Mouse (Mus musculus): Measurements from ENCODE around the gene Hes3. TPM values are rescaled to one million over a fixed set of nuclear protein-coding genes. Genes with fewer than 3 reads are reported as not detected.

Hes3 gene
- polyA plus RNA-seq, 1 experiment from 2014 or later: not detected

- H3K4me2 ChIP-seq (ENCODE audit: low read length): peak within 1 kb of the TSS; percentile 92
- H3K9me3 ChIP-seq (ENCODE audit: control insufficient read depth, low read length): no peaks in the 10 kb centered on the region
- ATAC-seq: peak; percentile 98
- no peaks in the 10 kb centered on the region for H3K27me3 ChIP-seq (replicated peaks; ENCODE audit: control insufficient read depth, insufficient read depth, low read length)
- under 1% methylated on average over 70 of the region's 70 CpGs for WGBS
- H3K4me3 ChIP-seq (replicated peaks; ENCODE audit: low read length): peak within 1 kb of the TSS; percentile 98
- H3K27ac ChIP-seq (ENCODE audit: low read length): peak within 1 kb of the TSS; percentile 58
- H3K36me3 ChIP-seq (ENCODE audit: control insufficient read depth, insufficient read depth): peaks cover 18% of the 10 kb centered on the region
- peaks cover 19% of the 10 kb centered on the region for H3K4me1 ChIP-seq (replicated peaks; ENCODE audit: control insufficient read depth, insufficient read depth, low read length)
- peak within 1 kb of the TSS; percentile 96 for H3K9ac ChIP-seq (replicated peaks; ENCODE audit: low read depth, low read length)
Measured at GRCm38 (mm10) chr4:152325574-152326411, 34.3 kb upstream of the Hes3 start, which contains the start of gene Rpl22. TSS of gene Rpl22 (plus strand) at chr4:152325742.

- Histone ChIP-seq H3K9me3 (ENCODE audit: control insufficient read depth, low read length) (no peaks in the 10 kb centered on the region), H3K4me2 (ENCODE audit: low read length) (peak overlapping the region; percentile 34), H3K36me3 (ENCODE audit: control insufficient read depth, insufficient read depth) (peaks cover 12% of the 10 kb centered on the region), H3K27me3 (replicated peaks; ENCODE audit: control insufficient read depth, insufficient read depth, low read length) (no peaks in the 10 kb centered on the region), H3K27ac (ENCODE audit: low read length) (no peak overlapping the region), H3K4me3 (replicated peaks; ENCODE audit: low read length) (peak overlapping the region; percentile 98), H3K9ac (replicated peaks; ENCODE audit: low read depth, low read length) (no peak overlapping the region), H3K4me1 (replicated peaks; ENCODE audit: control insufficient read depth, insufficient read depth, low read length) (peaks cover 19% of the 10 kb centered on the region)
- 55% methylated on average over 16 of the region's 16 CpGs for WGBS
- ATAC-seq: peak; percentile 22
Measured at GRCm38 (mm10) chr4:152324641-152325562, 33.4 kb upstream of the Hes3 start.

GRCm38 (mm10) chr4:152321464-152321863, 30.0 kb upstream of the Hes3 start:
- no peak overlapping the region for H3K4me3 ChIP-seq (replicated peaks; ENCODE audit: low read length)
- H3K36me3 ChIP-seq (ENCODE audit: control insufficient read depth, insufficient read depth): no peaks in the 10 kb centered on the region
- peaks cover 6% of the 10 kb centered on the region for H3K4me1 ChIP-seq (replicated peaks; ENCODE audit: control insufficient read depth, insufficient read depth, low read length)
- ATAC-seq: no peak
- H3K27ac ChIP-seq (ENCODE audit: low read length): no peak overlapping the region
- H3K9me3 ChIP-seq (ENCODE audit: control insufficient read depth, low read length): no peaks in the 10 kb centered on the region
- H3K9ac ChIP-seq (replicated peaks; ENCODE audit: low read depth, low read length): no peak overlapping the region
- WGBS: 68% methylated on average over 5 of the region's 5 CpGs
- H3K27me3 ChIP-seq (replicated peaks; ENCODE audit: control insufficient read depth, insufficient read depth, low read length): peaks cover 23% of the 10 kb centered on the region
- no peak overlapping the region for H3K4me2 ChIP-seq (ENCODE audit: low read length)

GRCm38 (mm10) chr4:152318517-152319234, 27.2 kb upstream of the Hes3 start, which contains the start of gene Rnf207:
TSS of gene Rnf207 (minus strand) at chr4:152318993.
- WGBS: 3% methylated on average over 26 of the region's 26 CpGs
- Histone ChIP-seq H3K4me2 (ENCODE audit: low read length) (peak within 1 kb of the TSS; percentile 17; the same call in 1 of the 2 replicates), H3K27me3 (replicated peaks; ENCODE audit: control insufficient read depth, insufficient read depth, low read length) (peaks cover 46% of the 10 kb centered on the region), H3K36me3 (ENCODE audit: control insufficient read depth, insufficient read depth) (no peaks in the 10 kb centered on the region), H3K9me3 (ENCODE audit: control insufficient read depth, low read length) (no peaks in the 10 kb centered on the region), H3K27ac (ENCODE audit: low read length) (no peak within 1 kb of the TSS), H3K4me1 (replicated peaks; ENCODE audit: control insufficient read depth, insufficient read depth, low read length) (peaks cover 8% of the 10 kb centered on the region), H3K9ac (replicated peaks; ENCODE audit: low read depth, low read length) (peak within 1 kb of the TSS; percentile 29; the same call in 1 of the 2 replicates), H3K4me3 (replicated peaks; ENCODE audit: low read length) (peak within 1 kb of the TSS; percentile 14; the same call in 1 of the 2 replicates)
- 0 out of 2 replicates have a peak, but pooled peaks have one; percentile 29 for ATAC-seq

GRCm38 (mm10) chr4:152317631-152318033, 26.2 kb upstream of the Hes3 start:
- Histone ChIP-seq H3K9me3 (ENCODE audit: control insufficient read depth, low read length) (no peaks in the 10 kb centered on the region), H3K4me3 (replicated peaks; ENCODE audit: low read length) (no peak overlapping the region), H3K36me3 (ENCODE audit: control insufficient read depth, insufficient read depth) (no peaks in the 10 kb centered on the region), H3K27me3 (replicated peaks; ENCODE audit: control insufficient read depth, insufficient read depth, low read length) (peaks cover 56% of the 10 kb centered on the region), H3K4me2 (ENCODE audit: low read length) (no peak overlapping the region), H3K9ac (replicated peaks; ENCODE audit: low read depth, low read length) (no peak overlapping the region), H3K4me1 (replicated peaks; ENCODE audit: control insufficient read depth, insufficient read depth, low read length) (peaks cover 15% of the 10 kb centered on the region), H3K27ac (ENCODE audit: low read length) (no peak overlapping the region)
- 85% methylated on average over 6 of the region's 6 CpGs for WGBS
- no peak for ATAC-seq

GRCm38 (mm10) chr4:152315498-152316213, 24.2 kb upstream of the Hes3 start:
- under 1% methylated on average over 43 of the region's 43 CpGs for WGBS
- H3K27me3 ChIP-seq (replicated peaks; ENCODE audit: control insufficient read depth, insufficient read depth, low read length): peaks cover 71% of the 10 kb centered on the region
- H3K4me1 ChIP-seq (replicated peaks; ENCODE audit: control insufficient read depth, insufficient read depth, low read length): peaks cover 16% of the 10 kb centered on the region
- no peak overlapping the region for H3K27ac ChIP-seq (ENCODE audit: low read length)
- peak overlapping the region; percentile 19; the same call in 1 of the 2 replicates for H3K9ac ChIP-seq (replicated peaks; ENCODE audit: low read depth, low read length)
- no peaks in the 10 kb centered on the region for H3K36me3 ChIP-seq (ENCODE audit: control insufficient read depth, insufficient read depth)
- no peaks in the 10 kb centered on the region for H3K9me3 ChIP-seq (ENCODE audit: control insufficient read depth, low read length)
- peak overlapping the region; percentile 50 for H3K4me2 ChIP-seq (ENCODE audit: low read length)
- peak overlapping the region; percentile 37 for H3K4me3 ChIP-seq (replicated peaks; ENCODE audit: low read length)
- no peak for ATAC-seq

GRCm38 (mm10) chr4:152313934-152314333, 22.5 kb upstream of the Hes3 start:
- H3K4me1 ChIP-seq (replicated peaks; ENCODE audit: control insufficient read depth, insufficient read depth, low read length): peaks cover 16% of the 10 kb centered on the region
- peak overlapping the region; percentile 37 for H3K4me3 ChIP-seq (replicated peaks; ENCODE audit: low read length)
- H3K4me2 ChIP-seq (ENCODE audit: low read length): no peak overlapping the region
- no peak overlapping the region for H3K27ac ChIP-seq (ENCODE audit: low read length)
- H3K27me3 ChIP-seq (replicated peaks; ENCODE audit: control insufficient read depth, insufficient read depth, low read length): peaks cover 71% of the 10 kb centered on the region
- ATAC-seq: no peak
- no peaks in the 10 kb centered on the region for H3K9me3 ChIP-seq (ENCODE audit: control insufficient read depth, low read length)
- H3K9ac ChIP-seq (replicated peaks; ENCODE audit: low read depth, low read length): no peak overlapping the region
- H3K36me3 ChIP-seq (ENCODE audit: control insufficient read depth, insufficient read depth): no peaks in the 10 kb centered on the region

GRCm38 (mm10) chr4:152313211-152313632, 21.8 kb upstream of the Hes3 start:
- Histone ChIP-seq H3K27me3 (replicated peaks; ENCODE audit: control insufficient read depth, insufficient read depth, low read length) (peaks cover 65% of the 10 kb centered on the region), H3K27ac (ENCODE audit: low read length) (no peak overlapping the region), H3K4me1 (replicated peaks; ENCODE audit: control insufficient read depth, insufficient read depth, low read length) (peaks cover 12% of the 10 kb centered on the region), H3K9me3 (ENCODE audit: control insufficient read depth, low read length) (no peaks in the 10 kb centered on the region), H3K9ac (replicated peaks; ENCODE audit: low read depth, low read length) (peak overlapping the region; percentile 43), H3K4me2 (ENCODE audit: low read length) (peak overlapping the region; percentile 52), H3K36me3 (ENCODE audit: control insufficient read depth, insufficient read depth) (no peaks in the 10 kb centered on the region), H3K4me3 (replicated peaks; ENCODE audit: low read length) (peak overlapping the region; percentile 37)
- peak; percentile 52 for ATAC-seq
- WGBS: under 1% methylated on average over 29 of the region's 29 CpGs
